Mouse (Mus musculus) gastrocnemius, postnatal 25 days (tissue): ENCODE measurements around the gene Gm14819. TPM values are rescaled to one million over a fixed set of nuclear protein-coding genes. Genes with fewer than 3 reads are reported as not detected.
"Not testable (repeated sequence)": the region's sequence is repeated elsewhere in the genome, so short reads cannot be mapped to it uniquely, and the experiment has no call there.

Source experiments
- DNase-seq: peaks from one replicate; pipeline ENCODE4 v3.0.0; 2022
- long read RNA-seq, 2 experiments: library from polyadenylated mRNA; stranded (forward); transcript quantifications; one replicate each; pipeline ENCODE4 v2.0.0; 2021
- total RNA-seq, 2 experiments: library from RNA; stranded (reverse); gene quantifications; 1 replicate in 1 of 2; 2 replicates in 1 of 2; pipeline ENCODE4 v1.2.3; 2021

The Gm14819 gene
- not detected for total RNA-seq
- long read RNA-seq, experiment 1 = 0 reads
- long read RNA-seq, experiment 2 = 0 reads

GRCm38 (mm10) chrX:35403883-35404282, at the start of gene Gm14819:
Gm14819 (plus strand) TSS chrX:35404183.
- not testable (repeated sequence) for DNase-seq
